Mouse (Mus musculus) ES-Bruce4 (cell line): ENCODE data around the gene Gm6793.

Experiments
- CTCF ChIP-seq: IDR thresholded peaks from one replicate; pipeline ENCODE4 v1.8.1; 2011; ENCODE audit warnings: low read depth, low read length
- EP300 ChIP-seq: IDR thresholded peaks from 2 replicates; pipeline ENCODE4 v1.6.1; 2011; ENCODE audit warnings: low read depth, low read length; ENCODE audit not compliant: insufficient read depth
- POLR2A ChIP-seq: IDR thresholded peaks from one replicate; pipeline ENCODE4 v1.8.1; 2011; ENCODE audit warnings: low read length; ENCODE audit not compliant: insufficient read depth

GRCm38 (mm10) chr8:111975706-111976105 lies 39.1 kb downstream of the Gm6793 start:
- TF ChIP-seq CTCF (no peak), POLR2A (no peak), EP300 (no peak)
